Mouse (Mus musculus): ENCODE measurements around the gene Ear1. TPM values are rescaled to one million over a fixed set of nuclear protein-coding genes. Genes with fewer than 3 reads are reported as not detected.
"Not testable (repeated sequence)": the region's sequence is repeated elsewhere in the genome, so short reads cannot be mapped to it uniquely, and the experiment has no call there.

The Ear1 gene
- total RNA-seq, 2 experiments from 2014 or later, result not detected

DNA sequence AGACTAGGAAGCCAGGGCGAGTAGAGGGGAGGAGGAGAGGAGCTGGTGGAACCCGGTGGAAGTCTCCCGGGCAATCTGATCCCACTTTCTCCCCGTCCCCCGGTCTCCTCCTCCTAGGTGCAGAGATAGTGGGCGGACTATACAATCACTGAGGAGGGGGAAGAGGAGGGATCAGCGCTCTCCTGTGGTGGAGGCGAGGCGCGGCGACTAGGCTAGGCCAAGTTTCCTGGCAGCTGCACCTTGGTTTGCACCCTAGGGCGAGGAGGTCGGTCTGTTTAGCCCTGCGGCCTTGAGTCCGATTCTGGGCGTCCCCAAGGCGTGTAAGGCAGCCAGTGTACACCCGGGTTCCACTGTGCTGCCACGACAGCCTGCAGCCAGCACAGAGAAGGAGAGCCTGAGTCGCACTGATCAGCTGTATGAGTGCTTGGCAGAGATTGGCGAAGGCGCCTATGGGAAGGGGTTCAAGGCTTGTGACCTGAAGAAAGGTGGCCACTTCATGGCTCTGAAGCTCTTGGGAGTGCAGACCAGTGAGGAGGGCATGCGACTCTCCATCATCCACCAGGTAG is 78.3 kb downstream of the Ear1 start:
- not testable (repeated sequence) for DNase-seq (ENCODE audit: low spot score)

DNA sequence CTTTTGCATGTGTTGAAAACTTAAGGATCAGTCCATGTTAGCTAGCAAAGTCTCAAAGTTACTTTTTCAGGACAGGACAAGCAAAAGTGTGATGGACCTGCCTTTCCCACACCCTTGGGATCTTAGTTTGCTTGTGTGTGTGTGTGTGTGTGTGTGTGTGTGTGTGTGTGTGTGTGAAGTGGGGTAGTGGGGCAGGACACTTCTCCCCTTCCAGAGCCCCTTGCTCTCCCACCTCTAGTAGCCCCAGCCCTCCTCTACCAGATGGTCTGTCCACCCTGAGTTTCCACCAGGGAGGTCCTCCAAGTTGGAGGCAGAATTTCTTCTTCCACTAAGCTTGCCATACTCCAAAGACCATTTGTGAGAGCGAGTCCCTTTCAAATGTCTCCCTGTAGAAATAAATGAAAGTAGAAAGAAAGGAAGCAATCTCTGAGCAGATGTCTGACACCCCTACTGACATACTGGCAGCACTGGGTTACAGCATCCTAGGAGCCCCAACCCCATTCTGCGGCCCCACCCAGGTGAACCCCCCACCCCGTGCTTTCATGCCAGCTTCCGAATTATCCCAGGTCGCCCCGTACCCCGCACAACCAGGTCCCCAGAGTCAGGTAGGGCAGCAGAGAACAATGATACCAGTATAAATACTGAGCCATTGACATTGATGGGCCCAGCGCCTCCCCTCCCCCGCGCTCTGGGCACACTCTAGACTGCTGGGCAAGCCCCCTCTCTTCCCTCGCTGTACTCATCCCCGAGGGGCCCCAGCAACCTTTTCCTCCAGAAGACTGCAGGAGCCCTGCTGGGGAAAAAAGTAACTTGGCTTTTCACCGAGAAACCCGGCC is 79.0 kb downstream of the Ear1 start:
- DNase-seq (ENCODE audit: low spot score), result no peak

DNA sequence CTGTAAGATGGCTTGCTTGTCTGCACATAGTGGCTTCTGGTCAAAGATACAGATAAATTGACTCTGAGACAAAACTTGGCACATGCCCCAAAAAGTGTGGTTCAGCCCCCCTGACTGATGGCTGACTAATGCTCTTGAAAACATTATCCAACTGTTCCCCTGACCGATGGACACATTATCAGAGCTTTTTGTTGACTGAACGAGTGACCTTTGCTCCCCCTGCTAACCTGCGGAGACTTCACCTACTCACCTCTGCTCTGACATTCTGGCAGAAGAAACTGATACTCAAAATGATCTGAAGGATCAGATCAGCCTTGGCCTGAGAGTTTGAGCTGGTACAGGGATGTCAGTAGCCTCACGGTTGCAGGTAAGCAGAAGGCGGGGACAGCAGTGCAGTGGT is 81.5 kb downstream of the Ear1 start:
- not testable (repeated sequence) for DNase-seq (ENCODE audit: low spot score)

DNA sequence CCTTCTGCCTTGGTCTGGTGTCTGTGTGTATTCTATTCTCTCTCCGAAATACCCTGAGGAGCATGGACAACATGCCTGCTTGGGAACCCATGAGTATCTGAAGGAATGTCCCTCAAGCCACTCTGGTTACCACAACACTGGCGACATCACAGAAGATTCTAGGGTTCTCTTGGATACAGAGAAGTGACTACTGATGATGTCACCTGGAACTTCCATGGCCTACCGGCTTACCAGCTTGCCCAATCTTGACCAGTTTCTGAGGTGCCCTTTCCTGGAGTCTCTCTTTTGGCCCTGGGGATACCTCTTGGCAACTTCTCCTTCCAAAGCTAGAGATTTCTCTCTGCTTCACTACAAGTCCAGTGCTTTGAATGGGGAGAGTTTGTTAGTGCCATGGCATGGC is 90.7 kb downstream of the Ear1 start, which contains the start of gene Gm8180:
TSS of gene Gm8180 (minus strand) at position 101 of the 400 bp plus-strand sequence.
- not testable (repeated sequence) for DNase-seq (ENCODE audit: low spot score)

Other genes with a start within 250 kb of the Ear1 start
- not detected for gene Gm8165, start 198.3 kb downstream of the Ear1 start, total RNA-seq (2021)
- under 1 TPM; 0.24 to 0.25 TPM for gene Gm7324, start 177.7 kb downstream of the Ear1 start, total RNA-seq (2021)
- not detected for gene Gm16506, start 148.0 kb downstream of the Ear1 start, total RNA-seq (2021)
- not detected for gene Gm6526, start 127.7 kb downstream of the Ear1 start, total RNA-seq (2021)
- gene Gm8180, start 90.8 kb downstream of the Ear1 start, total RNA-seq (2021), result not detected
- gene Ear10, start 48.0 kb upstream of the Ear1 start, total RNA-seq (2021), result not detected
- gene Gm8113, start 49.9 kb upstream of the Ear1 start, total RNA-seq (2021), result under 1 TPM; 0.11 to 0.50 TPM
- gene Ang5, start 81.6 kb upstream of the Ear1 start, total RNA-seq (2021), result not detected
- not detected for gene Ang6, start 126.8 kb upstream of the Ear1 start, total RNA-seq (2021)
- gene Ear2, start 227.1 kb upstream of the Ear1 start, total RNA-seq (2021), result under 1 TPM; 0.34 to 0.45 TPM
- not detected for gene Gm3327, start 248.3 kb upstream of the Ear1 start, total RNA-seq (2021)